Mouse (Mus musculus) layer of hippocampus, postnatal 25 days (tissue): ENCODE data around the gene Rtl4. TPM values are rescaled to one million over a fixed set of nuclear protein-coding genes. Genes with fewer than 3 reads are reported as not detected.

Experiments
- DNase-seq, 2 experiments: peaks; one replicate each; pipeline ENCODE4 v3.0.0; 2022; ENCODE audit warnings: mixed read lengths in 2 of 2, low spot score in 1 of 2; ENCODE audit errors: extremely low spot score in 1 of 2
- microRNA-seq, 2 experiments: library from miRNA; unstranded; fragments of <30 nt; microRNA quantifications; one replicate each; pipeline ENCODE4 v1.2.0; 2021
- total RNA-seq, 2 experiments: library from RNA; stranded (reverse); gene quantifications; 2 replicates each; pipeline ENCODE4 v1.2.3; 2021

The Rtl4 gene
- 1 to 10 TPM; 3.0 to 3.4 TPM for total RNA-seq

DNA sequence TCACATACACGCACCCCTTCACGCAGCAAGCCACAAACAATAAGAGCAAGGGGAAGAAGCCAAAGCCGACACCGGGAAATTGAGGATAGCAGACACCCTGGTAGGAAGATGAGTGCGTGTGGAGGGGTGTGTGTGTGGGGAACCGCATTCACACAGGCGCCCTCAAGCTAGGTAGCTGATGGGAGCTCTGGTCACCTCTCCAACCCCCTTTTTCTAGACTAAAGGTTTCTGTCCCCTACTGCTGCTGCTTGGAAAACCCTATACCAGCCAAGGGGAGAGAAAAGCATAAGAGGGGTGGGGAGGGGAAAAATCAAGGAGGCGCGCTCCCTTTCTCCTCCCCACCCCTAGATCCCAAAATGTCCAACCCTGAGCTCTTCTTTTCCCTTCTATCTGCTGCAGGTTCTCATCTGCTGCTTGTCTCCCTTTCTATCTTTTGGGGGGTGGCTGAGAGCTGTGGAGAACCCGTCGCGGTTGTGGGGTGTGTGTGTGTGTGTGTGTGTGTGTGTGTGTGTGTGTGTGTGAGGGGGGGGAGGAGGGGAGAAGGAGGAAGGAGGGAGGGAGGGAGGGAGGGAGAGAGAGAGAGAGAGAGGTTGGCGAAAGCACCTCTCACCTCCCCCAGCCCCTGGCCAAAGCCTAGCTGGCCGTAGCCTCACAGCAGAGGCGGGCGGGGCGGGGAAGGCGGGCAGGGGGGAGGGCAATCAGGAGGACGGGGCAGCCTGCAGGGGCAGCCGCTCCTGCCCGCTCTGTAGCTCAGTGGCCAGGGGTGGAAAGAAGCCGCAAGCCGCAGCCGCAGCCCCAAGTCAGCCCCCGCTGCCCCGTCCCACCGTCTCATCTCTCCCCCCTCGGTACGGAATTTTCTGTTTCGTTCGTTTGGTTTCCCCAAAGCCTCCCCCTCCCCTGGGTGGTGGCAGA is at the start of gene Rtl4:
Gene Rtl4 (plus strand): TSS at position 701 of the 912 bp plus-strand sequence.
- peak; percentile 3 to 21 for DNase-seq

DNA sequence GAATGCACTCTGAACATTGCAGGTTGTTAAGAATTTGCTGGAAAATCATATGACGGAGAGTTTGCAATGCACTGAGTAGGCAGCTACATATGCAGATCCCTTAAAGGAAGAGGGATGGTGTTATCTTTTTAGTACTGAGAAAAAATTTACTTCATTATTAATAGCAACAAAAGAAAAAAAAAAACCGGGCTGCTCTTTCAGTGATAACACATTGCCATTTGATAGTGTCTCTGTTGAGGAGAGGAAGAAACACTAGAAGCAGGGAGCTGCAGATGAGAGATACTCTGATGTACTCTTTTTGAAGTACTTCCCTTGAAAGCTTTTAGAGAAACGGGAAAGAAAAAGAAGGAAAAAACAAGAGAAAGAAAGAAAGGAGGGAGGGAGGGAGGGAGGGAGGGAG is 44.0 kb upstream of the Rtl4 start:
- DNase-seq: no peak

DNA sequence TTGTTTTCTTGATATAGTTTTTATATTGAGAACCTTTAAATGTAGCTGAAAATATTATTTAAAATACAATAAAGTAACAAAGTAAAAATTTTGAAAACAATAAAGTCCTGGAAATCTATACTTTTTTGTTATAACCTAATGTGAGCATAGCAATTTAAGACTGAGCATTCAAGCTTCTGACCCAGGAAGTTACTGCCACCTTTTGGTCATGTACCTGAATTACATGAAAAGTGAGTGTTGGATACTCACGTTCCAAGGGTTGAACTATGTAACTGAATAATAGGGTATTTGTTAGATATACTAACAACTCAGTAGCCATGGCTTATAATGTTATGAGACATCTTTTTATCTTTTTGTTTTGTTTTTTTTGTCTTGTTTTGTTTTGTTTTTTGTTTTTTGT is 43.3 kb upstream of the Rtl4 start:
- no peak for DNase-seq

DNA sequence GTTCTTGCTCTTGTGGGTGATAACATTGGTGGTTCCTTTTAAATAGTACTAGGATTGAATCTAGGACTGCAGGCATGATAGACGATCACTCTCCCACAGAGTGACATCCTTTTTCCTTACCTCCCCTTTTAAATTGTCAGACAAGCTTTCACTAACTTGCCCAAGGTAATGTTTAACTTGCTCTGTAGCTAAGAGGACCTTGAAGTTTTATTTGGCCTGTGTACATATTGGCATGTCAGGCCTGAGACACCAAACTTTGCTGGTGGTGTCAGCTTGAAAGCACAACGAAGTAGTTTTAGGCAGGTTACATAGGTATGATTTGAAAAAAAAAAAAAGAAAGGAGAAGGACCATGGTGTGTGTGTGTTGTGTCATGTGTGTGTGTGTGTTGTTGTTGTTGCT is 36.5 kb upstream of the Rtl4 start:
- DNase-seq: no peak

DNA sequence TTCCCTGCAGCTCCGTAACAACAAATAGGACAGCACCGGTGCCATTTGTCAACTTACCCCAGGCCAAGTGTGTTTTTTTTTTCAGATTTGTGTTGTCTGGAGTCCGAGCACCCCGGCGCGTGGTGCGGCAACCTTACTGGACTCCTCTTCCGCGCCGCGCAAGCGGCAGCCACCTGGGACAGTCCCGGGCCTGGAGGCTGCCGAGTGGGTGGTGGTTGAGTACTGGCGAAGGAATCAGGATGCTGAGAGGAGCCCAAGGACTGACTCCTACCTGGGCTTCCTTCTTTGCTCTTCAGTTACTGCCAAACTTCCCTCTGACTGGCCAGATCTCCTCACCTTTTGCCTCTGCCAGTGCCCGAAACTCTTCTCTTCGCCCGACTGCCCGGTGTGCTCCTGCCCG is 965 bp upstream of the Rtl4 start:
- no peak for DNase-seq

DNA sequence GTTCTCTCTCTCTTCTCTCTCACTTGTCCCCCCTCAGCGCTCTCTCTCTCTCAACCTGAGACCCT is 733 bp upstream of the Rtl4 start, which contains the start of gene Trpc5:
Gene Trpc5 (minus strand): TSS at position 39 of the 65 bp plus-strand sequence.
- DNase-seq: no peak

DNA sequence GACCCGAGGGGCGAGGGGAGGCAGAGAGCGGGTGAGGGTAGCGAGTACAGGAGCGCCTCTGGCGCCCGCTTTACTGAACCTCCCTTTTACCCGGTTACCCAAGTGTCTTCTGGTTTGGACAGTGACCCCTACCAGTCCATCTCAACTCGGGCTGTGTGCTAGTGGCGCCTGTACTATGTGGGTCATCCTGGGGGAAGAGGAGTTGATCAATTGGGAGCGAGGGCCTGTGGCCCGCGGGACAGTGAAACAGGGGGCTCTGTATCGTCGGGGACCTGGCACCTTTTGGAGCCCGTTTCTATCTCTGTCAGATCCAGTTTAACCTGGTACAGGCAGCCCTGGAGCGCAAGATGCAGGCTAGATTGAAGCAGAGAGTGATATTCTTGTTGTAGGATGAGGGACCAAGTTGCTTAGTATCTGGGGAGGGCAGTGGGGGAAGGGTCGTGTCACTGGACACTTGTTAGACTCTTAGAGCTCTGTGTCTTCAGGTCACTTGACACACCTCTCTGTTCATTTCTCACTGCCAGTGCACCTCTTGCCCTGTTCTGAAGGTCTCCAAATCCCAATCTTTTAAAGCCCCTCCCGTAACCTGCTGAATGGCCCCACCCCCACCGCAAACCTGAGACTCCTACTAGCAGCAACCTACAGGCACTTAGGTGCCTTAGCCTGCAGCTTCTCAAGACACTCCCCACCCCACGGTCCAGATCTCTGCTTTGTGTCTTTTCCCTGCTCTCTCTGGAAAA is 582 bp downstream of the Rtl4 start:
- peak in 1 of 2 experiments; percentile 9 for DNase-seq

DNA sequence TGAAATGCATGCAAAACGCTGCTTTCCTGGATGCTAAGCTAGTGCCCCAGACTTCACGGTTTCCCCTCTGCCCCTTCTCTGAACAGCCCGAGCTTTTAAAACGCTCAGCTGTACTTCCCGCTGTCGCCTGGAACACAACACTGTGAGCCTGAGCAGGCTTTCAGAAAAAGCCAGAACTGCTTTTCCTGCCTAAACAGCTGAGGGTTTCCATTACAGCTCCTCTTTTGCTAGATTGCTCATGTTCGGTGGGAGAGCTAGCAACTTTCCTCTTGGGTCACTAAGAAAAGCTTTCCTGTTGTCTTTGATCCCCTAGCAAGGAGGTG is 1.1 kb downstream of the Rtl4 start:
- no peak for DNase-seq

DNA sequence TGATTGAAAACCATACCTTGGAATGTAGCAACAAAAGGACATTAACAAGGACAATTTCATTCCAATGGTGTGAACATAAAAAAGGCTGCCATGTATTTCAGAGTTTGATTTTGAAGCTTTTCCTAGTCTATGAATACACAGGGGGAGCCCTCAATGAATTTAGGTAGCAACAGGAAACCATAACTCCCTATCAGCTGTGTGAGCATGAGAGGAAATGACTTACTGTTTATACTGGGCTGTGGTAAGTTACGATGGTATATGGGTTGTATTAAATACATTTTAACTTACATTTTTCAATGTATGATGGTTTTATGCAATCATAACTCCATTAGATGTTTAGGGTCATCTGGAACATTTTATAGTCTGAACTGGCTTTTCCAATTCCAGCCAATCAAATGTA is 27.6 kb downstream of the Rtl4 start:
- DNase-seq: no peak

DNA sequence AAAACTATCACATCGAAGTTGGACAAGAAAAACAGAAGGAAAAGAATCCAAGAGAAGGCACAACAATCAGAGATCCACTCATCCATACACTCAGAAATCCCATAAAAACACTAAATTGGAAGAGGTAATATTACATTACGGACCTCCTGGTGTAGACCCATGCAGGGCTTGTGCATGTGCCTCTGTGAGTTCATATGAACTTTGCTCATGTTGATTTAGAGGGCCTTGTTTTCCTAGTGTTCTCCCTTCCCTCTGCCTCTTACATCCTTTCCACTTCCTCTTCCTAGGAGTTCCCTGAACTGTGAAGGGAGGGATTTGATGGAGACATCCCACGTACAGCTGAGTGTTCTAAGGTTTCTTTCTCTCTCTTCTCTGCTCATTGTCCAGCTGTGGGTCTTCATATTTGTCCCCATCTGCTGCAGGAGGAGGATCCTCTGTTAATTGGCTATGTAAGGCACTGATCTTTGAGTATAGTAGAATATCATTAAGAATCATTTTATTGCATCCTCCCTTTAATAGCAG is 58.9 kb downstream of the Rtl4 start:
- DNase-seq: no peak

DNA sequence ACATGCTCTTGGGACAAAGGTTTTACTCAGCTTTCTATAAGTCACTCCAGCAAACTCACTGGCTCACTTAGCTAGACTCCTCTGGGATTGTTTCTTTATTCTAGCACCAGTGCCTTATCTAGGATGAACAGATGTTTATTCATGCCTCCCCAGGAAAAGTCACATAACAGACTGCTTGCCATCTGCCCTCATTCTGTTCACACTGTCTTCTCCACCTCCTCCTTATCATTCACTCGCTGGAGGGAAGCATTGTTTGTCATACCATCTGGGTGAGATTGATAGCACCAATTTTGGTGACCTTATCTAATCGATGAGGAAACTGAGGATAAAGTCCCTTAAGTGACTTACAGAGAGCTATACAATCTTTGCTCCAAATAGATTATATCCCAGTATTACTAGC is 298.3 kb downstream of the Rtl4 start:
- no peak for DNase-seq

DNA sequence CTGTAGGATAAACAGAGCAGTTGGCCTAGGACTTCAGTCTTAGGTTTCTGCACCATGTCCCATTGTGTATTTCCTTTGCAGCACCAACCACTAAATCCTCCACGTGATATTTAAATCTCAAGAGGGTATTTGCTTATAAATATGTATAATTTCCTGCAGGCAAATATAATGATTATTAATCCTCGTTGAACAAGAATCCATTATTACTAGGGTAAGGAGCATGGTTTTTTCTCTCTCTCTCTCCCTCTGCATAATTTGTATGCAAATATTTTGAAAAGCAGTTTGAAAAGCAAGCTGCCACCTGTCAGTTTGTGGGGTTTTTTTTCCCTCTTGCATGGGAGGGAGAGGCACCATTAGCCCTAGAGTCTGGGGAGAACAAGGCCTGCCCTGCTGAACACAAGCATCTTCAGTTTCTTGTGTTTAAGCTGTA is 376.8 kb downstream of the Rtl4 start:
- no peak for DNase-seq

DNA sequence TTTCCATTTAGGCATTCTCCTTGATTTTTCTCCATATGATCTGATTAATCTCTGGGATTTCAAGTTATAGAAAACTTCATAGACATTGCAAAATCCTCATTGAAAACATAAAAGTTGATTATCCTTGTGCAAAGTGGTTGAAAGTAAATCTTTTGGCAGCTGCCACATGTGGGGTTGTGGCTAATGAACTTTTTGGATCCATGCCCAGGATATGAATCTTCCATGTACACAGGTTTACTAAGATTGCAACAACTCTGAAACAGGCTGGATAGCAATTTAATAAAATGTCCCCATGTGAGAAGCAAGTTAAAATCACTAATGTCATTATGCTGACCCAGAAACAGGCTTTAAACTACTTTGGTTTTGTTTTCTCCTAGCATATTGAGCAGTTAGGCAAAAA is 401.1 kb downstream of the Rtl4 start:
- no peak for DNase-seq

DNA sequence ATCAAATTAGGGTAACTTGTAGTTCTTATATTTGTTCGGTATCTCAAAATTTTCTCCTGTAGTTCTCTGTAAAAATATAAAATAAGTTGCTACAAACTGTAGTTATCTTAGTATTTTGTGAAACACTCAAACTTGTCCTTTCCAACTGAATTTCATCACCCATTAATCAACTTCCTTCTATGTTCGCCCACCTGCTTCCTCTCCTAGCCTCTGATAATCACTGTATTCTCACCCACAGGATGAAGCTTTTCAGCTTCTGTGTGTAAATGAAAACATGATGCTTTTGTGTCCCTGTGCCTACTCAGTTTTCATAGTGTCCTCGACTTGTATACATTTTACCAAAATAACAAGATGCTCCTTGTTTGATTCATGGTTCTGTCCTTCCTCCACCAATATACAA is 401.7 kb downstream of the Rtl4 start:
- no peak for DNase-seq

DNA sequence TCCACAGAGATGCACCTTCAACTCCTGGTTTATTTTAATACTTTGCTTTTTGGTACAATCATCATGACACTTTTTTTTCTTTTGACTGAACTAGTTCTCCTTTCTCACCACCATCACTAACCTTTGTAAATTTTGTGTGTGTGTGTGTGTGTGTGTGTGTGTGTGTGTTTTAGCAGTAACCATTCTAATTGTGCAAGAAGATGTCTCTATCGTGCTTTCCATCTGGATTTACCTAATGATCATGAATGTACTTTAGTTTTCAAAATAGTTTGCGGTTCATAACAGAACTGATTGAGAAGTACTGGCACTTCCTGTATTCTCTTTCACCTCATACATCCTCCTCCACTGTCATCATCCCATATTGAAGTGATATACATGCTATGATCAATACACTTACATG is 402.3 kb downstream of the Rtl4 start:
- DNase-seq: no peak

Small RNA genes lying within 50 kb of the gene (microRNA-seq; reads per million reads assigned to microRNA genes)
- 0 reads per million in 2 experiments for gene Mir3472

Other genes with a start within 250 kb of the Rtl4 start
- not detected for gene Trpc5os, start 232.3 kb upstream of the Rtl4 start, total RNA-seq
- 10 to 100 TPM; 34.9 to 36.8 TPM for gene Trpc5, start 727 bp upstream of the Rtl4 start, total RNA-seq